Mouse (Mus musculus) stomach, embryonic 15.5 days (tissue): Measurements from ENCODE around the gene Tanc1. TPM values are rescaled to one million over a fixed set of nuclear protein-coding genes. Genes with fewer than 3 reads are reported as not detected.
"Not testable (repeated sequence)": the region's sequence is repeated elsewhere in the genome, so short reads cannot be mapped to it uniquely, and the experiment has no call there.

Source experiments
- ATAC-seq: fragments of 200-750 bp; cut with Nextera tagmentation; 2 replicates; pipeline ENCODE4 v1.8.0; 2017; ENCODE audit warnings: low read depth, moderate number of reproducible peaks, moderate TSS enrichment; ENCODE audit not compliant: insufficient read depth, low FRiP score
- H3K27ac ChIP-seq: fragments of 300-500 bp; sonication (generic); 2 replicates; pipeline ENCODE4 v1.5.1; 2015; ENCODE audit warnings: mild to moderate bottlenecking, inconsistent platforms
- H3K27me3 ChIP-seq: fragments of 300-500 bp; sonication (generic); replicated peaks from 2 replicates; pipeline ENCODE4 v1.6.1; 2015; ENCODE audit warnings: inconsistent platforms
- H3K36me3 ChIP-seq: fragments of 300-500 bp; sonication (generic); 2 replicates; pipeline ENCODE4 v1.6.1; 2015; ENCODE audit warnings: inconsistent platforms
- H3K4me1 ChIP-seq: fragments of 300-500 bp; sonication (generic); 2 replicates; pipeline ENCODE4 v1.6.1; 2015; ENCODE audit warnings: inconsistent platforms
- H3K4me2 ChIP-seq: fragments of 300-500 bp; sonication (generic); 2 replicates; pipeline ENCODE4 v1.6.1; 2015; ENCODE audit warnings: mild to moderate bottlenecking, inconsistent platforms
- H3K4me3 ChIP-seq: fragments of 300-500 bp; sonication (generic); replicated peaks from 2 replicates; pipeline ENCODE4 v1.5.1; 2015; ENCODE audit warnings: inconsistent platforms
- H3K9ac ChIP-seq: fragments of 300-500 bp; sonication (generic); 2 replicates; pipeline ENCODE4 v1.6.1; 2015; ENCODE audit warnings: inconsistent platforms
- H3K9me3 ChIP-seq: fragments of 300-500 bp; sonication (generic); 2 replicates; pipeline ENCODE4 v1.6.1; 2016; ENCODE audit warnings: inconsistent platforms
- WGBS: fragments of 180-500 bp; shearing (Covaris S2); methylation state at CpG from one replicate; pipeline ENCODE4 v1.1.7; 2015; 5-methylcytosine and 5-hydroxymethylcytosine counted together
- polyA plus RNA-seq: library from polyadenylated mRNA; unstranded; fragments of >200 nt; fragmentation: Nextera tagmentation; extraction: Ambion mirVana; gene quantifications from 2 replicates; pipeline ENCODE4 v1.2.1, GENCODE M21; 2015

Gene Tanc1
- polyA plus RNA-seq, 1 experiment from 2014 or later: 28.1 TPM

- H3K4me2 ChIP-seq: no peak overlapping the region
- no peaks in the 10 kb centered on the region for H3K27me3 ChIP-seq
- H3K27ac ChIP-seq: no peak overlapping the region
- H3K4me1 ChIP-seq: peaks cover 20% of the 10 kb centered on the region
- no peaks in the 10 kb centered on the region for H3K9me3 ChIP-seq
- H3K4me3 ChIP-seq: no peak overlapping the region
- ATAC-seq: peak; percentile 5; the same call in 1 of the 2 replicates
- peaks cover 11% of the 10 kb centered on the region for H3K36me3 ChIP-seq
- WGBS: 36% methylated on average over 9 of the region's 9 CpGs
- H3K9ac ChIP-seq: no peak overlapping the region
Observed at GRCm38 (mm10) chr2:59830151-59830550, 218.3 kb downstream of the Tanc1 start.

- Histone ChIP-seq H3K4me2 (no peak overlapping the region), H3K36me3 (peaks cover 14% of the 10 kb centered on the region), H3K4me3 (no peak overlapping the region), H3K9ac (no peak overlapping the region), H3K27ac (no peak overlapping the region), H3K27me3 (no peaks in the 10 kb centered on the region), H3K4me1 (peaks cover 20% of the 10 kb centered on the region), H3K9me3 (no peaks in the 10 kb centered on the region)
- no peak for ATAC-seq
- 81% methylated on average over 5 of the region's 5 CpGs for WGBS
Observed at GRCm38 (mm10) chr2:59830940-59831339, 219.1 kb downstream of the Tanc1 start.

GRCm38 (mm10) chr2:59831831-59832230, 220.0 kb downstream of the Tanc1 start:
- no peak for ATAC-seq
- Histone ChIP-seq H3K4me1 (peaks cover 20% of the 10 kb centered on the region), H3K9ac (no peak overlapping the region), H3K4me3 (no peak overlapping the region), H3K4me2 (no peak overlapping the region), H3K27ac (no peak overlapping the region), H3K27me3 (no peaks in the 10 kb centered on the region), H3K36me3 (peaks cover 21% of the 10 kb centered on the region), H3K9me3 (no peaks in the 10 kb centered on the region)
- WGBS: 79% methylated on average over 7 of the region's 7 CpGs

- Histone ChIP-seq H3K9me3 (no peaks in the 10 kb centered on the region), H3K36me3 (peaks cover 45% of the 10 kb centered on the region), H3K4me2 (no peak overlapping the region), H3K4me3 (no peak overlapping the region), H3K27me3 (no peaks in the 10 kb centered on the region), H3K4me1 (peaks cover 3% of the 10 kb centered on the region; the same call in 1 of the 2 replicates), H3K9ac (no peak overlapping the region), H3K27ac (no peak overlapping the region)
- no peak for ATAC-seq
- WGBS: 74% methylated on average over 8 of the region's 8 CpGs
Observed at GRCm38 (mm10) chr2:59838825-59839224, 227.0 kb downstream of the Tanc1 start.

GRCm38 (mm10) chr2:59839755-59840154, 227.9 kb downstream of the Tanc1 start:
- WGBS: 85% methylated on average over 2 of the region's 2 CpGs
- Histone ChIP-seq H3K9me3 (no peaks in the 10 kb centered on the region), H3K4me1 (peaks cover 3% of the 10 kb centered on the region; the same call in 1 of the 2 replicates), H3K9ac (no peak overlapping the region), H3K27me3 (no peaks in the 10 kb centered on the region), H3K27ac (no peak overlapping the region), H3K4me2 (no peak overlapping the region), H3K36me3 (peaks cover 38% of the 10 kb centered on the region), H3K4me3 (no peak overlapping the region)
- no peak for ATAC-seq

- Histone ChIP-seq H3K27ac (no peak overlapping the region), H3K4me1 (peaks cover 3% of the 10 kb centered on the region; the same call in 1 of the 2 replicates), H3K27me3 (no peaks in the 10 kb centered on the region), H3K36me3 (peaks cover 33% of the 10 kb centered on the region), H3K9ac (no peak overlapping the region), H3K4me2 (no peak overlapping the region), H3K9me3 (no peaks in the 10 kb centered on the region), H3K4me3 (no peak overlapping the region)
- no peak for ATAC-seq
- WGBS: 55% methylated on average over 4 of the region's 4 CpGs
Observed at GRCm38 (mm10) chr2:59840191-59840590, 228.3 kb downstream of the Tanc1 start.

- Histone ChIP-seq H3K27me3 (no peaks in the 10 kb centered on the region), H3K4me1 (peaks cover 3% of the 10 kb centered on the region; the same call in 1 of the 2 replicates), H3K4me3 (no peak overlapping the region), H3K27ac (peak overlapping the region; percentile 87), H3K4me2 (peak overlapping the region; percentile 33; the same call in 1 of the 2 replicates), H3K36me3 (peaks cover 28% of the 10 kb centered on the region), H3K9ac (no peak overlapping the region), H3K9me3 (no peaks in the 10 kb centered on the region)
- peak; percentile 69; the same call in 1 of the 2 replicates for ATAC-seq
- WGBS: 57% methylated on average over 12 of the region's 12 CpGs
Observed at GRCm38 (mm10) chr2:59841189-59841939, 229.5 kb downstream of the Tanc1 start.

- Histone ChIP-seq H3K4me3 (no peak overlapping the region), H3K9me3 (no peaks in the 10 kb centered on the region), H3K27ac (peak overlapping the region; percentile 87), H3K4me1 (peaks cover 3% of the 10 kb centered on the region; the same call in 1 of the 2 replicates), H3K4me2 (peak overlapping the region; percentile 33; the same call in 1 of the 2 replicates), H3K27me3 (no peaks in the 10 kb centered on the region), H3K9ac (no peak overlapping the region), H3K36me3 (peaks cover 25% of the 10 kb centered on the region)
- 76% methylated on average over 11 of the region's 11 CpGs for WGBS
- ATAC-seq: no peak
Observed at GRCm38 (mm10) chr2:59841944-59842343, 230.1 kb downstream of the Tanc1 start.

GRCm38 (mm10) chr2:59842556-59843008, 230.7 kb downstream of the Tanc1 start:
- 81% methylated on average over 6 of the region's 6 CpGs for WGBS
- H3K9me3 ChIP-seq: no peaks in the 10 kb centered on the region
- no peak for ATAC-seq
- peaks cover 21% of the 10 kb centered on the region for H3K36me3 ChIP-seq
- H3K9ac ChIP-seq: no peak overlapping the region
- H3K4me2 ChIP-seq: no peak overlapping the region
- H3K4me3 ChIP-seq: no peak overlapping the region
- peaks cover 3% of the 10 kb centered on the region; the same call in 1 of the 2 replicates for H3K4me1 ChIP-seq
- H3K27ac ChIP-seq: peak overlapping the region; percentile 87
- H3K27me3 ChIP-seq: no peaks in the 10 kb centered on the region

- peaks cover 17% of the 10 kb centered on the region for H3K36me3 ChIP-seq
- H3K27me3 ChIP-seq: no peaks in the 10 kb centered on the region
- no peak for ATAC-seq
- no peaks in the 10 kb centered on the region for H3K9me3 ChIP-seq
- H3K4me1 ChIP-seq: peaks cover 3% of the 10 kb centered on the region; the same call in 1 of the 2 replicates
- H3K9ac ChIP-seq: no peak overlapping the region
- no peak overlapping the region for H3K4me3 ChIP-seq
- 87% methylated on average over 21 of the region's 21 CpGs for WGBS
- no peak overlapping the region for H3K4me2 ChIP-seq
- H3K27ac ChIP-seq: no peak overlapping the region
Observed at GRCm38 (mm10) chr2:59843156-59843555, 231.3 kb downstream of the Tanc1 start.

GRCm38 (mm10) chr2:59843848-59844247, 232.0 kb downstream of the Tanc1 start:
- WGBS: 92% methylated on average over 6 of the region's 6 CpGs
- no peak overlapping the region for H3K27ac ChIP-seq
- peaks cover 3% of the 10 kb centered on the region; the same call in 1 of the 2 replicates for H3K4me1 ChIP-seq
- no peaks in the 10 kb centered on the region for H3K9me3 ChIP-seq
- H3K36me3 ChIP-seq: peaks cover 17% of the 10 kb centered on the region
- H3K27me3 ChIP-seq: no peaks in the 10 kb centered on the region
- H3K4me2 ChIP-seq: no peak overlapping the region
- no peak overlapping the region for H3K9ac ChIP-seq
- no peak overlapping the region for H3K4me3 ChIP-seq
- ATAC-seq: no peak

- ATAC-seq: not testable (repeated sequence)
- 75% methylated on average over 5 of the region's 5 CpGs for WGBS
Observed at GRCm38 (mm10) chr2:59851885-59852284, 240.0 kb downstream of the Tanc1 start.

More at GRCm38 (mm10) chr2:59851885-59852284, 240.0 kb downstream of the Tanc1 start:
- not testable (repeated sequence) for H3K4me2 ChIP-seq, H3K27ac ChIP-seq, H3K4me3 ChIP-seq, H3K4me1 ChIP-seq, H3K27me3 ChIP-seq, H3K36me3 ChIP-seq, H3K9ac ChIP-seq, H3K9me3 ChIP-seq
